Mouse (Mus musculus) kidney, postnatal 10 days (tissue): Measurements from ENCODE around the gene Zp1.
A peak's percentile ranks its signal among the peaks of the same experiment; 100 is the strongest.

Experiments
- DNase-seq: peaks from one replicate; pipeline ENCODE4 v3.0.0; 2021; ENCODE audit warnings: mixed read lengths

Gene Zp1

GRCm38 (mm10) chr19:10871328-10871961 is 49.0 kb downstream of the Zp1 start:
- DNase-seq: no peak

GRCm38 (mm10) chr19:10870676-10871075 is 49.8 kb downstream of the Zp1 start:
- DNase-seq: no peak

GRCm38 (mm10) chr19:10869886-10870527 is 50.4 kb downstream of the Zp1 start, which contains the start of gene Tmem132a:
TSS of gene Tmem132a (minus strand) at chr19:10869940.
- peak; percentile 34 for DNase-seq

- DNase-seq: peak; percentile 89
Observed at GRCm38 (mm10) chr19:10869241-10869885, 51.1 kb downstream of the Zp1 start.

GRCm38 (mm10) chr19:10868623-10869141 is 51.8 kb downstream of the Zp1 start:
- peak; percentile 22 for DNase-seq

GRCm38 (mm10) chr19:10867946-10868622 is 52.3 kb downstream of the Zp1 start:
- DNase-seq: no peak

GRCm38 (mm10) chr19:10866351-10866750 is 54.1 kb downstream of the Zp1 start:
- DNase-seq: no peak
